Mouse (Mus musculus): ENCODE results near the gene Slc7a11. TPM values are rescaled to one million over a fixed set of nuclear protein-coding genes. Genes with fewer than 3 reads are reported as not detected.

Gene Slc7a11
- polyA plus RNA-seq, 1 experiment from 2014 or later, result 0.13 TPM

DNA sequence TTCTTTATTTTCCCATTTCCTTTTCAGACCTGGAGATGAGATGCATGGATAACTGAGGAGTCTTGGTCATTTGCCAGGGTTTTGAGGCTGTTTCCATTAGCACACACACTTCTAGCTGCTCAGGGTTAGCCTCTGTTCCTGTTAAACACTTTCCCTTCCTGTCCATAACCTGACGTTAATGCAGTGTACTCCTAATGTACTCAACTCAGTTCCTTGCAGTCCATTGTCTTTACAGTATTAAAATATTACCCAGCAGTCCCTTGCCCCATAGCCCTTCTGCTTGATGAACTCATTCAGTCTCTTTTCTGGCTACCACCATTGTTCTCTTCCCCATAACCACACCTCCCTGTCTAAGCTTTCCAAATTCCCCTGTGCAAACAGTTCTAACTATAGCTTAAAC lies 96.3 kb downstream of the Slc7a11 start:
- no peak overlapping the region for H3K4me3 ChIP-seq (ENCODE audit: low read depth, low read length)
- no peaks in the 10 kb centered on the region for H3K4me1 ChIP-seq (ENCODE audit: insufficient read depth, low read depth, low read length)
- no peaks in the 10 kb centered on the region for H3K27me3 ChIP-seq (replicated peaks; ENCODE audit: insufficient read depth, low read length)
- H3K9me3 ChIP-seq (ENCODE audit: low read length), result no peaks in the 10 kb centered on the region
- WGBS, result 14% methylated on average over 1 of the region's 1 CpGs
- H3K36me3 ChIP-seq (ENCODE audit: insufficient read depth, low read length), result no peaks in the 10 kb centered on the region
- H3K9ac ChIP-seq (replicated peaks; ENCODE audit: low read depth), result no peak overlapping the region
- ATAC-seq (peak; percentile 41), DNase-seq (ENCODE audit: low spot score) (peak; percentile 30)
- H3K4me2 ChIP-seq (replicated peaks; ENCODE audit: low read depth, low read length), result no peak overlapping the region
- TF ChIP-seq CTCF (IDR thresholded peaks at IDR 0.05) (no peak), EP300 (IDR thresholded peaks at IDR 0.05) (peak; percentile 40)
- H3K27ac ChIP-seq (ENCODE audit: low read length), result no peak overlapping the region

DNA sequence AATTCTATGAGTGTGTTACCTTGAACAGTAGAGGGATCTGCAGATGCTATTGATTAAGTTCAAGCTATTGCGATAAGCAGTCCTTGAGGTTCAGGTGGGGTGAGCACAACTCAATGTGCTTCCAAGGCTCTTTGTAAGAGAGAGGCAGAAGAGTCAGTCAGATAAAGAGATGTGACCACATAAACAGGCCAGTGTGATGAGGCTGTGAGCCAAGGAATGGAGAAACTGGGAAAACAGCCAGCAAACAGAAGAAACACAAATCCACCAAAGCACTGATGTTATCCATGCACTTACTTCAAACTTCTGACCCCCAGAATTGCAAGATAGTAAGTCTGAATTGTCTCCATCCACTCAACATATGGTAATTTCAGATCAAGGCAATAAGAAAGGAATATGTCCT lies 99.0 kb downstream of the Slc7a11 start:
- no peak for TF ChIP-seq CTCF (IDR thresholded peaks at IDR 0.05)
- no peak for TF ChIP-seq EP300 (IDR thresholded peaks at IDR 0.05)
- WGBS, result 76% methylated on average over 1 of the region's 1 CpGs
- DNase-seq (ENCODE audit: low spot score), result peak; percentile 27

GRCm38 (mm10) chr3:50324524-50324923 lies 118.9 kb downstream of the Slc7a11 start:
- H3K4me1 ChIP-seq (ENCODE audit: insufficient read depth, low read depth, low read length), result no peaks in the 10 kb centered on the region

More for the DNA sequence above, 99.0 kb downstream of the Slc7a11 start:
- Histone ChIP-seq H3K27ac (ENCODE audit: low read length) (no peak overlapping the region), H3K9ac (replicated peaks; ENCODE audit: low read depth) (no peak overlapping the region), H3K4me1 (ENCODE audit: insufficient read depth, low read depth, low read length) (no peaks in the 10 kb centered on the region), H3K27me3 (replicated peaks; ENCODE audit: insufficient read depth, low read length) (no peaks in the 10 kb centered on the region), H3K4me2 (replicated peaks; ENCODE audit: low read depth, low read length) (no peak overlapping the region), H3K9me3 (ENCODE audit: low read length) (no peaks in the 10 kb centered on the region), H3K36me3 (ENCODE audit: insufficient read depth, low read length) (no peaks in the 10 kb centered on the region), H3K4me3 (ENCODE audit: low read depth, low read length) (no peak overlapping the region)
- no peak for ATAC-seq

GRCm38 (mm10) chr3:50323881-50324280 lies 119.5 kb downstream of the Slc7a11 start:
- no peaks in the 10 kb centered on the region for H3K36me3 ChIP-seq (ENCODE audit: insufficient read depth, low read length)
- no peak overlapping the region for H3K9ac ChIP-seq (replicated peaks; ENCODE audit: low read depth)
- H3K27me3 ChIP-seq (replicated peaks; ENCODE audit: insufficient read depth, low read length), result no peaks in the 10 kb centered on the region
- no peak overlapping the region for H3K4me3 ChIP-seq (ENCODE audit: low read depth, low read length)
- TF ChIP-seq CTCF (IDR thresholded peaks at IDR 0.05), result no peak
- no peak for TF ChIP-seq EP300 (IDR thresholded peaks at IDR 0.05)
- H3K27ac ChIP-seq (ENCODE audit: low read length), result no peak overlapping the region
- no peak overlapping the region for H3K4me2 ChIP-seq (replicated peaks; ENCODE audit: low read depth, low read length)
- DNase-seq (ENCODE audit: low spot score), result no peak
- no peaks in the 10 kb centered on the region for H3K9me3 ChIP-seq (ENCODE audit: low read length)
- ATAC-seq, result no peak
- WGBS, result 94% methylated on average over 7 of the region's 7 CpGs
- H3K4me1 ChIP-seq (ENCODE audit: insufficient read depth, low read depth, low read length), result no peaks in the 10 kb centered on the region

More at GRCm38 (mm10) chr3:50324524-50324923, 118.9 kb downstream of the Slc7a11 start:
- Histone ChIP-seq H3K4me3 (ENCODE audit: low read depth, low read length) (no peak overlapping the region), H3K27ac (ENCODE audit: low read length) (no peak overlapping the region), H3K9ac (replicated peaks; ENCODE audit: low read depth) (no peak overlapping the region), H3K4me2 (replicated peaks; ENCODE audit: low read depth, low read length) (no peak overlapping the region), H3K9me3 (ENCODE audit: low read length) (no peaks in the 10 kb centered on the region), H3K36me3 (ENCODE audit: insufficient read depth, low read length) (no peaks in the 10 kb centered on the region), H3K27me3 (replicated peaks; ENCODE audit: insufficient read depth, low read length) (no peaks in the 10 kb centered on the region)
- no peak for DNase-seq (ENCODE audit: low spot score)
- ATAC-seq, result no peak
- TF ChIP-seq EP300 (IDR thresholded peaks at IDR 0.05), result no peak
- no peak for TF ChIP-seq CTCF (IDR thresholded peaks at IDR 0.05)
- WGBS, result 54% methylated on average over 8 of the region's 8 CpGs

DNA sequence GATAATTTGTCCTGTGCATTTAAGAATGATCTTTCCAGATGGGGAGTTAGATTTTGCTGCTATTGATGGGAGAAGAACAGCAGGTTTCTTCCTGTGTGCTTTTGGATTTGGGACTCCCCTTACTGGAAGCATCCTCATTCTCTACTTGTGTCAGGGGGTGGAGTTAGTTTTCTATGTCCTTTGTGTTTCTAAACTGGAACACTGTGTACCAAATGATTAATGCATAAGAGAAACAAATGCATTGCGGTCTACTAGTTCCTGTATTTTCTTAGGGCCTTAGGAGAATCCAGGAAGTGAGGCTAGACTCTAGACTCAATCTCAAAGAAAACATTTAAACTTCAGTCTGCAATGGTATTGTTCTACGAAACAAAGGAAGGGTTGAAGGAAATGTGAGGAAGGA lies 122.6 kb downstream of the Slc7a11 start:
- no peaks in the 10 kb centered on the region for H3K4me1 ChIP-seq (ENCODE audit: insufficient read depth, low read depth, low read length)
- TF ChIP-seq CTCF (IDR thresholded peaks at IDR 0.05) (no peak), EP300 (IDR thresholded peaks at IDR 0.05) (peak; percentile 98)
- no peak overlapping the region for H3K9ac ChIP-seq (replicated peaks; ENCODE audit: low read depth)
- ATAC-seq, result peak; percentile 71
- no peaks in the 10 kb centered on the region for H3K9me3 ChIP-seq (ENCODE audit: low read length)
- 0 out of 2 replicates have a peak overlapping the region, but pooled peaks have one; percentile 21 for H3K27ac ChIP-seq (ENCODE audit: low read length)
- H3K27me3 ChIP-seq (replicated peaks; ENCODE audit: insufficient read depth, low read length), result no peaks in the 10 kb centered on the region
- no peak overlapping the region for H3K4me2 ChIP-seq (replicated peaks; ENCODE audit: low read depth, low read length)
- DNase-seq (ENCODE audit: low spot score), result peak; percentile 64
- 62% methylated on average over 2 of the region's 2 CpGs for WGBS
- no peak overlapping the region for H3K4me3 ChIP-seq (ENCODE audit: low read depth, low read length)
- no peaks in the 10 kb centered on the region for H3K36me3 ChIP-seq (ENCODE audit: insufficient read depth, low read length)

GRCm38 (mm10) chr3:50318074-50318473 lies 125.3 kb downstream of the Slc7a11 start:
- TF ChIP-seq CTCF (IDR thresholded peaks at IDR 0.05) (no peak), EP300 (IDR thresholded peaks at IDR 0.05) (no peak)
- Histone ChIP-seq H3K27me3 (replicated peaks; ENCODE audit: insufficient read depth, low read length) (no peaks in the 10 kb centered on the region), H3K27ac (ENCODE audit: low read length) (no peak overlapping the region), H3K36me3 (ENCODE audit: insufficient read depth, low read length) (no peaks in the 10 kb centered on the region), H3K4me1 (ENCODE audit: insufficient read depth, low read depth, low read length) (no peaks in the 10 kb centered on the region), H3K9me3 (ENCODE audit: low read length) (no peaks in the 10 kb centered on the region), H3K4me3 (ENCODE audit: low read depth, low read length) (no peak overlapping the region), H3K9ac (replicated peaks; ENCODE audit: low read depth) (no peak overlapping the region), H3K4me2 (replicated peaks; ENCODE audit: low read depth, low read length) (no peak overlapping the region)
- no peak for DNase-seq (ENCODE audit: low spot score)
- 56% methylated on average over 3 of the region's 3 CpGs for WGBS
- no peak for ATAC-seq

DNA sequence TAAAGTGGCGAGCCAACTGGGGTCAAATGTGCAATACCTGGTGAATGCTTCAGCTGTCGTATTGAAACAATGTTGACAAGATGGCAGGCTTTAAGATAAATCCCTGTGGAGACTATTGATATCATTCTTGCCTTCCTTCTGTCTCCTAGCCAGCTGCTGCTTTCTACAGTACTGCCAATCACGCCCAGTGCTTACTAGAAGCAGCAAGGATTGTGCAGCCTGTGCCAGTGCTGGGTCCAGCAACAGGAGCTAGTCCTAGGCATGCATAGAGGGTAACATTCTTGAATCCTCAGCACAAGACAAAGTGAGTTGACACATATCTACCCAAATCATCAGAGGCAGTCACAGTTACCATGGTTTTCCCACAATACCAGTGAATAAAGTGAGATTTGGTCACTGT lies 129.6 kb downstream of the Slc7a11 start:
- H3K9me3 ChIP-seq (ENCODE audit: low read length), result no peaks in the 10 kb centered on the region
- ATAC-seq (no peak), DNase-seq (ENCODE audit: low spot score) (no peak)
- H3K27ac ChIP-seq (ENCODE audit: low read length), result no peak overlapping the region
- no peaks in the 10 kb centered on the region for H3K4me1 ChIP-seq (ENCODE audit: insufficient read depth, low read depth, low read length)
- H3K9ac ChIP-seq (replicated peaks; ENCODE audit: low read depth), result no peak overlapping the region
- TF ChIP-seq CTCF (IDR thresholded peaks at IDR 0.05) (no peak), EP300 (IDR thresholded peaks at IDR 0.05) (no peak)
- WGBS, result 70% methylated on average over 3 of the region's 3 CpGs
- H3K4me2 ChIP-seq (replicated peaks; ENCODE audit: low read depth, low read length), result no peak overlapping the region
- no peaks in the 10 kb centered on the region for H3K36me3 ChIP-seq (ENCODE audit: insufficient read depth, low read length)
- H3K27me3 ChIP-seq (replicated peaks; ENCODE audit: insufficient read depth, low read length), result no peaks in the 10 kb centered on the region
- no peak overlapping the region for H3K4me3 ChIP-seq (ENCODE audit: low read depth, low read length)
